Mouse (Mus musculus) liver, adult 2 months (tissue): ENCODE results near the gene Gpr18. TPM values are rescaled to one million over a fixed set of nuclear protein-coding genes. Genes with fewer than 3 reads are reported as not detected.
"Not testable (repeated sequence)": the region's sequence is repeated elsewhere in the genome, so short reads cannot be mapped to it uniquely, and the experiment has no call there.

Experiments
- DNase-seq: peaks from one replicate; pipeline ENCODE4 v3.0.0-alpha.2; 2011; ENCODE audit warnings: low read depth, low spot score; ENCODE audit errors: extremely low read depth
- H3K27ac ChIP-seq: fragments of 200-500 bp; replicated peaks from 2 replicates; pipeline ENCODE4 v1.5.1; 2012; ENCODE audit warnings: low read depth, mild to moderate bottlenecking, control low read depth, inconsistent platforms, low read length; ENCODE audit not compliant: insufficient read depth
- H3K27me3 ChIP-seq: fragments of 200-500 bp; 2 replicates; pipeline ENCODE4 v1.6.1; 2012; ENCODE audit warnings: mild to moderate bottlenecking, moderate library complexity, low read length, inconsistent platforms; ENCODE audit not compliant: control insufficient read depth, insufficient read depth
- H3K36me3 ChIP-seq: fragments of 200-500 bp; 2 replicates; pipeline ENCODE4 v1.6.1; 2012; ENCODE audit warnings: low read length, inconsistent platforms; ENCODE audit not compliant: control insufficient read depth, insufficient read depth
- H3K4me1 ChIP-seq: fragments of 200-500 bp; 2 replicates; pipeline ENCODE4 v1.6.1; 2011; ENCODE audit warnings: low read length; ENCODE audit not compliant: control insufficient read depth, insufficient read depth
- H3K4me3 ChIP-seq: fragments of 200-500 bp; 2 replicates; pipeline ENCODE4 v1.5.1; 2011; ENCODE audit warnings: low read depth, mild to moderate bottlenecking, control low read depth, low read length, moderate library complexity; ENCODE audit not compliant: insufficient read depth
- H3K79me2 ChIP-seq: fragments of 200-500 bp; 2 replicates; pipeline ENCODE4 v1.6.1; 2012; ENCODE audit warnings: inconsistent platforms, mild to moderate bottlenecking, low read length, moderate library complexity; ENCODE audit not compliant: control insufficient read depth, insufficient read depth
- H3K9ac ChIP-seq: fragments of 200-500 bp; 2 replicates; pipeline ENCODE4 v1.6.1; 2012; ENCODE audit warnings: low read depth, mild to moderate bottlenecking, control low read depth, inconsistent platforms, low read length
- CTCF ChIP-seq: fragments of 200-500 bp; IDR thresholded peaks from 2 replicates; pipeline ENCODE4 v1.5.1; 2011; ENCODE audit warnings: low read depth, low read length, control low read depth
- POLR2A ChIP-seq: fragments of 200-500 bp; IDR thresholded peaks from 2 replicates; pipeline ENCODE4 v1.6.1; 2011; ENCODE audit warnings: low read length, control low read depth; ENCODE audit not compliant: insufficient read depth; ENCODE audit errors: extremely low read depth
- WGBS: fragments of 180-500 bp; shearing (Covaris S2); methylation state at CpG from one replicate; pipeline ENCODE4 v1.1.7; 2018; 5-methylcytosine and 5-hydroxymethylcytosine counted together
- polyA plus RNA-seq: library from polyadenylated mRNA; depleted of rRNA; stranded (reverse); fragments of >200 nt; gene quantifications from 2 replicates; pipeline ENCODE4 v1.2.3, GENCODE M21; 2012
- total RNA-seq: library from RNA; depleted of rRNA; stranded (reverse); fragments of >200 nt; gene quantifications from 2 replicates; pipeline ENCODE4 v1.2.3, GENCODE M21; 2014

Gpr18 gene
- total and polyA plus RNA-seq, 2 experiments: 0.37 to 0.93 TPM

DNA sequence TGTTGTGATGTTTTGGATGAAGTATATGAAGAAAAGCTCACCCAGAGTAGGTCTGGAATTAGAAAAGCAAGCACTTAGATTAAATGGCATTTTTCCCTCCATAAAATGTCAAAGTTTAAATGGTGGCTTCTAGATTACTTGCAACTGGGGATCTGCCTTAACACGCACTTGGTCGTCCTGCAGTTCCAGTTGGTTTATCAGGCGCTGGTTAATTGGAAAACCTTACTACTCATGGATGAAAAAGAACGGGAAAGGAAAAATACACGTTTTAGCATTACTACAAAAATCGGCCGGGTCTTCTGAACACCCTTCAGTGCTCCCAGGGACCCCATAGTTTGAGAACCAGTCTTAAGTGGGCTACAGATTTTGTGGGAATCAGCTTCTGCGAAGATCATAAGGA lies 37.9 kb downstream of the Gpr18 start:
- Histone ChIP-seq H3K4me3 (peak overlapping the region; percentile 79), H3K79me2 (peaks cover 21% of the 10 kb centered on the region), H3K36me3 (no peaks in the 10 kb centered on the region), H3K4me1 (peaks cover 10% of the 10 kb centered on the region), H3K27me3 (no peaks in the 10 kb centered on the region), H3K9ac (no peak overlapping the region), H3K27ac (no peak overlapping the region)
- DNase-seq: no peak
- 34% methylated on average over 8 of the region's 8 CpGs for WGBS
- TF ChIP-seq CTCF (no peak), POLR2A (no peak)

DNA sequence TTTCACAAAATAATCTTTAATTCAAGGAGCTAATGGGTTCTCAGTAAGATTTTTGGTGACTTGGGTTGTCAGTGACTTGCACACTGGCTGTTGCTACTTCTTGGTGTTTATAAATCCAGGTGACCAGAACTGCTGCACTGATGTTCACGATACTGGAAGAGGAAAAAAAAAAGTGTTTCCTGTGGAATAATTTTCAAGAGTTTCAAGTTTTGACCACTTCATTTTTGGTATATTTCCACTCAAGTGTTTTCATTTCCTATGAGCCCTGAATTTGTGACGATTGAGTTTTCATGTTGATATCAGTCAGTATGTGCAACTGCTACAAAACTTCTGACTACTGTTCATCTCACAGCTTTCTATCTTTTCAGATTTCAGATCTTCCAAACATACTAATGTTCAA lies 38.7 kb downstream of the Gpr18 start:
- DNase-seq: no peak
- no peak for TF ChIP-seq POLR2A
- TF ChIP-seq CTCF: no peak
- Histone ChIP-seq H3K9ac (no peak overlapping the region), H3K27me3 (no peaks in the 10 kb centered on the region), H3K36me3 (no peaks in the 10 kb centered on the region), H3K27ac (no peak overlapping the region), H3K4me3 (no peak overlapping the region), H3K4me1 (peaks cover 10% of the 10 kb centered on the region), H3K79me2 (peaks cover 16% of the 10 kb centered on the region)
- WGBS: 73% methylated on average over 2 of the region's 2 CpGs

DNA sequence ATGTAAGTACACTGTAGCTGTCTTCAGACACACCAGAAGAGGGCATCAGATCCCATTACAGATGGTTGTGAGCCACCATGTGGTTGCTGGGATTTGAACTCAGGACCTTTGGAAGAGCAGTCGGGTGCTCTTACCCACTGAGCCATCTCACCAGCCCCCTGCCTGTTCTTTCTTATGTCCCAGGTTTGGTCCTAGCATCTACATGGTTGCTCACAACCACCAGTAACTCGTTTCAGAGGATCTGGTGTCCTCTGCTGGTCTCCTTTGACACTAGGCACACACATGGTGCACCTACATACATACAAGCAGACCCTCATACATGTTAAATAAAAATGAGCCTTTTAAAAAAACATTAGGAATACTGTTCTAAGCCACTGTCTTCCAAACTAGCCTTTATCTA lies 39.4 kb downstream of the Gpr18 start:
- peaks cover 12% of the 10 kb centered on the region for H3K79me2 ChIP-seq
- not testable (repeated sequence) for H3K36me3 ChIP-seq, H3K4me1 ChIP-seq, H3K4me3 ChIP-seq, DNase-seq, H3K9ac ChIP-seq, H3K27ac ChIP-seq, H3K27me3 ChIP-seq
- 71% methylated on average over 2 of the region's 2 CpGs for WGBS

DNA sequence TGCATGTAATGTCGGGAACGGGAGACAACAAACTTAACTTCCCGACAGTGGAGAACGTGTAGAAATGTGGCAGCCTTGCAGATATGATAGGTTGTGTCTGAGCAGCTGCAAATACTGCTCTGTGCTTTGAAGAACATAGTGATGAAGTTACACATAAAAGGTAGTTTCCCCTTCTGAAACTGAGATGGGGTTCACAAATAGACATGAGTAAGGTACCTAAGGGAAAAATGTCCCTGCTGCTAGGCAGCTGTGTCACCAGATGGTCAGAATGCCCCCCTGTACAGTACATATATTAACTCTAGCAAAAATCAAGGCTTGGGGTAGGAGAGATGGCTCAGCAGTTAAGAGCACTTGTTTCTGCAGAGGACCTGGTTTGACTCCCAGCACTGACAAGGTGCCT lies 41.9 kb downstream of the Gpr18 start:
- peaks cover 1% of the 10 kb centered on the region for H3K79me2 ChIP-seq
- no peak overlapping the region for H3K9ac ChIP-seq
- no peaks in the 10 kb centered on the region for H3K36me3 ChIP-seq
- H3K4me3 ChIP-seq: no peak overlapping the region
- no peaks in the 10 kb centered on the region for H3K27me3 ChIP-seq
- WGBS: 76% methylated on average over 4 of the region's 4 CpGs
- no peak overlapping the region for H3K27ac ChIP-seq
- DNase-seq: no peak
- no peaks in the 10 kb centered on the region for H3K4me1 ChIP-seq
- TF ChIP-seq POLR2A (no peak), CTCF (no peak)

DNA sequence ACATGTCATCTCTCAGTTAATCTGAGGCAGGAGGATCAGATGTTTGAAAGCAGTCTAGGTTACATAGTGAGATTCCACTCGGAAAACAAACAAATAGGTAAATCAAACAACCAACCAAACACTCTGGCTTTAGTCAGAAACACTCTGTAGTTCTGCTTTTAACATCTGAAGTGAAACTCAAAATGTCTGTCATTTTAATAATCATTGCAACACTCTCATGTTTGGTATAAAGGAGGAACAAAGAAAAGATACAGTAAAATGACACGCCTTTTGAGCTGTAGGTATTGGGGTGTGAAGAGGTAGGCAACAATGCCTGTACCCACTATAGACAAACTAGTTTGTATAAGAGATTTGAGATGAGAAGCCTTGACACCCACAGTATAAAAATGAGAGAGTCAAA lies 42.4 kb downstream of the Gpr18 start:
- no peak overlapping the region for H3K4me3 ChIP-seq
- no peaks in the 10 kb centered on the region for H3K79me2 ChIP-seq
- no peak overlapping the region for H3K27ac ChIP-seq
- H3K27me3 ChIP-seq: no peaks in the 10 kb centered on the region
- H3K4me1 ChIP-seq: no peaks in the 10 kb centered on the region
- H3K9ac ChIP-seq: no peak overlapping the region
- 71% methylated on average over 2 of the region's 2 CpGs for WGBS
- no peak for DNase-seq
- no peak for TF ChIP-seq CTCF
- no peak for TF ChIP-seq POLR2A
- H3K36me3 ChIP-seq: no peaks in the 10 kb centered on the region

DNA sequence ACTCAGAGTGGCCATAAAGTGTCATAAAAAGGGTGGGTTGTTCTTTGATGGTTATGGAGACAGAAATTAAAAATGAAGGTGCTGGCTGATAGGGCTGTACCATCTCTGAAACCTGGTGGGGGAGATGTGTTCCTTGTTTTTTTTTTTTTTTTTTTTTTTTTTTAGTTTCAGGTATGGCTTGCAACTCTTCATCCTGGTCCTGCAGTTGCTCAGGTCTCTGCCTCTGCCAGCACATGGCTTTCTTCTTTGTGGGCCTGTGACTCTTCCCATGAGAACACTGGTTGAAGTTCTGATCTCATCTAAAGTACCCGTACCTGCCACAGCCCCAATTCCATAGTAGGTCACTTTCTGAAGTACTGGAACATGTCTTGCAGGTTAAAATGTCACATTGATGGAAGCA lies 42.8 kb downstream of the Gpr18 start:
- H3K4me3 ChIP-seq: no peak overlapping the region
- no peaks in the 10 kb centered on the region for H3K4me1 ChIP-seq
- WGBS: 71% methylated on average over 1 of the region's 1 CpGs
- H3K9ac ChIP-seq: no peak overlapping the region
- no peaks in the 10 kb centered on the region for H3K79me2 ChIP-seq
- H3K27ac ChIP-seq: no peak overlapping the region
- TF ChIP-seq CTCF: no peak
- no peak for TF ChIP-seq POLR2A
- no peak for DNase-seq
- no peaks in the 10 kb centered on the region for H3K36me3 ChIP-seq
- H3K27me3 ChIP-seq: no peaks in the 10 kb centered on the region

DNA sequence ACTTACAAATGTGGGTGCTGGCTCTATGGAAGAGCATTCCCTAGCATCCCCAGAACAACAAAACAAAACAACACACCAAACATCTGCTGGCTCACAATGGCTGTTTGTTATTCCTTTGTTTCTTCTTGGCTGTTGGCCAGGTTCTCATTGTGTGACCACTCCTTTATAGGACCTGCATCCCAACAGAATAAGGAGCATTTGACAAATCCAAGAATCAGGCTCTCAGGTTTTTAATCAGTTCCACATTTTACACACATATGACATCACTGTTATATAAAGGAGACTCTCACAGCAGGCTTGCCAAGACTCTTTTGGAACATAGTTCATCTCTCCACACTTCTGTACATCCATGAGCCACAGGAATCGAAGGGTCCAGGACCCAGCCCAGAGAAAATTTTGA lies 46.5 kb downstream of the Gpr18 start:
- H3K4me3 ChIP-seq: no peak overlapping the region
- no peaks in the 10 kb centered on the region for H3K36me3 ChIP-seq
- H3K27ac ChIP-seq: no peak overlapping the region
- TF ChIP-seq POLR2A: no peak
- no peak for TF ChIP-seq CTCF
- WGBS: 78% methylated on average over 1 of the region's 1 CpGs
- no peak overlapping the region for H3K9ac ChIP-seq
- no peaks in the 10 kb centered on the region for H3K27me3 ChIP-seq
- H3K4me1 ChIP-seq: no peaks in the 10 kb centered on the region
- no peak for DNase-seq
- H3K79me2 ChIP-seq: no peaks in the 10 kb centered on the region
